Mouse (Mus musculus) activated CD4-positive, CD25-positive, alpha-beta regulatory T cell, adult 4 months (primary cell): ENCODE measurements around the gene Hps1. TPM values are rescaled to one million over a fixed set of nuclear protein-coding genes. Genes with fewer than 3 reads are reported as not detected.

Experiments used
- ATAC-seq: one replicate; pipeline ENCODE4 v1.8.0; 2017
- polyA plus RNA-seq, 2 experiments: library from polyadenylated mRNA; unstranded; fragments of 100-300 nt; shearing (Covaris generic); gene quantifications; one replicate each; pipeline ENCODE4 v1.2.1; 2017

Gene Hps1
- polyA plus RNA-seq, 2 experiments from 2014 or later, result 11.5 to 15.7 TPM

- ATAC-seq, result no peak
Measured at GRCm38 (mm10) chr19:42753141-42753917, 26.4 kb downstream of the Hps1 start.

- no peak for ATAC-seq
Measured at GRCm38 (mm10) chr19:42752363-42752931, 27.3 kb downstream of the Hps1 start, which contains the start of gene Pyroxd2. Gene Pyroxd2 (minus strand): TSS chr19:42752775.

- no peak for ATAC-seq
Measured at GRCm38 (mm10) chr19:42750196-42750595, 29.6 kb downstream of the Hps1 start.

- no peak for ATAC-seq
Measured at GRCm38 (mm10) chr19:42746702-42747101, 33.1 kb downstream of the Hps1 start.

GRCm38 (mm10) chr19:42745869-42746224, 33.9 kb downstream of the Hps1 start:
- ATAC-seq, result no peak

- no peak for ATAC-seq
Measured at GRCm38 (mm10) chr19:42745084-42745868, 34.5 kb downstream of the Hps1 start.

GRCm38 (mm10) chr19:42744162-42744586, 35.6 kb downstream of the Hps1 start:
- no peak for ATAC-seq

GRCm38 (mm10) chr19:42743261-42743660, 36.5 kb downstream of the Hps1 start:
- no peak for ATAC-seq

GRCm38 (mm10) chr19:42741884-42742283, 37.9 kb downstream of the Hps1 start:
- no peak for ATAC-seq

- ATAC-seq, result no peak
Measured at GRCm38 (mm10) chr19:42740163-42740899, 39.4 kb downstream of the Hps1 start.

- no peak for ATAC-seq
Measured at GRCm38 (mm10) chr19:42739734-42740133, 40.0 kb downstream of the Hps1 start.

GRCm38 (mm10) chr19:42737753-42738152, 42.0 kb downstream of the Hps1 start:
- ATAC-seq, result no peak

GRCm38 (mm10) chr19:42734982-42735381, 44.8 kb downstream of the Hps1 start:
- no peak for ATAC-seq

GRCm38 (mm10) chr19:42727424-42727823, 52.4 kb downstream of the Hps1 start:
- ATAC-seq, result no peak

GRCm38 (mm10) chr19:42726766-42727165, 53.0 kb downstream of the Hps1 start:
- ATAC-seq, result no peak

GRCm38 (mm10) chr19:42725973-42726350, 53.8 kb downstream of the Hps1 start:
- no peak for ATAC-seq

- no peak for ATAC-seq
Measured at GRCm38 (mm10) chr19:42725056-42725972, 54.5 kb downstream of the Hps1 start.

- no peak for ATAC-seq
Measured at GRCm38 (mm10) chr19:42723302-42723701, 56.5 kb downstream of the Hps1 start.

GRCm38 (mm10) chr19:42722500-42722899, 57.3 kb downstream of the Hps1 start:
- ATAC-seq, result no peak

GRCm38 (mm10) chr19:42718101-42718500, 61.7 kb downstream of the Hps1 start:
- ATAC-seq, result no peak

GRCm38 (mm10) chr19:42717668-42718067, 62.1 kb downstream of the Hps1 start:
- ATAC-seq, result no peak

- ATAC-seq, result no peak
Measured at GRCm38 (mm10) chr19:42716507-42716906, 63.3 kb downstream of the Hps1 start.
